Mouse (Mus musculus): ENCODE data around the gene Clcnkb.

DNA sequence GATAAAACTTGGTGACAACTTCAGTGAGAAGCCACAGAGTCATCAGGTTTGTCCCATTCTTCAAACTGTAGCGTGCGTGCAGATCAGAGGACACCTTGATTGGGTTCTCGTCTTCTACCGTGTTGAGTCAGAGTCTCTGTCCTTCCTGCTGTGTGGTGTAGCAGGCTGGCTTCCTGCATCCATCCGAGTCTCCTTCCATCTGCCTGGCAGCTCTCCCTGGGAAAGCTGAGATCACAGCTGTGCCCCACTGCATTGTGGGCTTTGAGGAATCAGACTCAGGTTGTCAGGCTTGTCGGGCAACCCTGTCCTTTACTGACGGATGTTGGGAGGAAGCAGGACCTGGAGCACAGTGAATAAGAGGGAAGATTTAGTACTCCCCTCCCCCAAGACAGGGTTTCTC lies 30.4 kb upstream of the Clcnkb start:
- TF ChIP-seq CTCF (IDR thresholded peaks at IDR 0.05) (no peak), EP300 (IDR thresholded peaks at IDR 0.05) (no peak)
